Mouse (Mus musculus): ENCODE results near the gene Polr2l.
A peak's percentile ranks its signal among the peaks of the same experiment; 100 is the strongest.

The Polr2l gene

DNA sequence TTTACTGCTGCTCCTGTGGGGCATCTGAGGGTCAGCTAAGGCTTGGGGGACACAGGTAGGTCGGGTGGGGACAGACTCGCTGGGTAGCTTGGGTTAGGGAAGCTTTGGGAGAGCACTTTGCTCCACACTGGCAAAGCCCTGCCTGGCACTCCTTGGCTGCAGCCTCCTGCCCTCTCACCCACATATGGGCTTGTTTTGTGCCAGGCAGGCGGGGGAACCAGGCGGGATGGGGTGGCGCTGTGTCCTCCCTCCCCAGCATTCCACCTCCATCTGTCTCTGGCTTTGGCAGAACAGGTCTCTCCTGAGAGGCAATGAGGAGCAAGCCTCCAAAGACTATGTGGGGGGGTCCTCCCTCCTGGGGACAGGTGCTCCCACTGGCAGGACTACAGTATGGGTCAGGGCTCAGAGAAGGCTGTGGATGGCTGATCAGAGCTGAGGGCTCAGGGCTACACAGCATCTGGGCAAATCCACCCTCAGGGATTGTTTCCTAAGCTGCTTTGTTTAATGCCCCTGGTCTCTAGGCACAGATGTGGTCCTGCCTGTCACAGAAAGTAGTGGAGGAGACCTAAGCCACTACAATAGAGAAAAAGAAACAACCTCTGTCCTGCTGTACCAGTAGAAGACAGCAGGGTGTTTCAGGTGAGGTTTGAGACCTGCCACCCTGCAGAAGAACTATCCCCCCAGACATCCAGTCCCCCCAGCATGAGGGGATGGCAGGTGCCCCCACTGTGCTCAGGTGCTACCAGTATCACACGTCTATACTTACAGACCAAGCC is 42.0 kb downstream of the Polr2l start:
- no peak for DNase-seq (ENCODE audit: low read depth, low spot score)

DNA sequence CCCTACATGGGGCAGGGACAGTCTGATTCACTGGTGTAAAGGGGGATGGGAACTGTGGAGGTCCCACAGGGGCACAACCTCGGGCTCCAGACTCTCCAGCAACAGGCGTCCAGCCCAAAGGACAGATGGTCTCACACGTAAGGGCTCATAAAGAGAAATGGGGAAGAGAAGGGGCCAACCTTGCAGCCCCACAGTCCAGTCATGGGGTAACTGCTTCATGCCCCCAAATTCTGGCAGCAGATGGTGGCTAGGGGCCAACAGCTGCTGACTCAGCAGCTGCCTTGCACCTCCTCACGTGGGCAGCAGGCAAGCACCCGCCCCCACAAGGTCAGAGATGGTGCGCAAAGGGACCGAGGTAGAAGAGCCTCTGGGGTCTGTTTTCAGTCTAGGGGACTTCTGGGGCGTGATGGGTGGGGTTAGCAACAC is 42.7 kb downstream of the Polr2l start:
- no peak for DNase-seq (ENCODE audit: low read depth, low spot score)

GRCm38 (mm10) chr7:141431434-141432185 is 43.3 kb downstream of the Polr2l start:
- DNase-seq (ENCODE audit: low read depth, low spot score): no peak

DNA sequence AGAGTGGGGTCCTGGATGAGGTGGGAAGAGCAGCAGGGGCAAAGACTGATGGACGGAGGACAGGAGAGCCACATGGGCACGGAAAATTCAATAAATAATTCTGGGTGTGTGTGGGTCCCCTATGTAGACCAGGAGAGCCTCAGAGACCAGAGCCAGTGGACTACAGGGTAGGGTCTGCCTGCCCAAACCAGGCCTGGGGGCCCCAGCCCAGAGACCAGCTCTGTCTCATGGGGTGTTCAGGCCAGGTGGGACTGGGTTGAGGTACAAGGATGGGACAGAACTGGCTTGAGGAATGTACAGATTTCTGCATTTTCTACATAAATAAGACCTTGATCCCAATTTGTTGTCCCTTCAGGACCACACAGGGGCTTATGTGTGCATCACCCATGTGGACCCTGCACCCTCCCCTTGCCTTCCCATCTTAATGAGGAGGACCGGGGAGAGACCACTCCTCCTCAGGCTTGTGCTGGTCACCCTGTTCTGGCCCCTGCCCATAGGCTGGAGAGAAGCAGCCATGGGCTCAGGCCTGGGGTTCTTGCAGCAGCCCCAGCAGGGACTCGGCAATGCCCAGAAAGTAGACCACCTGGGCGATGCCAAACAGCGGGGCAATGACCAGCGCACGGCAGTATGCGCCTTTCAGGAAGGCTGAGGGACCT is 44.2 kb downstream of the Polr2l start:
- DNase-seq (ENCODE audit: low read depth, low spot score): no peak

- no peak for DNase-seq (ENCODE audit: low read depth, low spot score)
These were observed 44.9 kb downstream of the Polr2l start for GRCm38 (mm10) chr7:141429840-141430584.

DNA sequence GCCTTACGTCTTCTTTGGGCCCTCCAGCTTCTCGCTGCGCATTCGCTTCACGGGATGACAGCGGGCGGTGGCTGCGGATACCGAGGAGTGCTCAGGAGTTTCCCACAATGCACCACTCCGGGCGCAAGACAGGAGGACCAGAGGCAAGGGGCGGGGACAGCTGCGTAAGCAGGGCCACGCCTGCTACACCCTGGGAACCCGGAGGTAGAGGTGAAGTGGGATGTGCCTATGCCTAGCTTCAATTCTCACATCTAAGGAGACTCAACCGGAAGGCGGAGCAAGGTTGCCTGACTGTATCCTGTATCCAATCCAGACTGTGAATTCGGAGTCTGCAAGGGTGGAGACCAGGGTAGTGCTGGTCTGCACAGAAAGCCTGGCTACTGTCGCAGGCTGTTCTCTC is 45.6 kb downstream of the Polr2l start, which contains the start of gene Cend1:
Cend1 (minus strand) TSS at position 182 of the 400 bp plus-strand sequence.
- peak; percentile 59 for DNase-seq (ENCODE audit: low read depth, low spot score)

GRCm38 (mm10) chr7:141428701-141429100 is 46.2 kb downstream of the Polr2l start:
- DNase-seq (ENCODE audit: low read depth, low spot score): no peak

- no peak for DNase-seq (ENCODE audit: low read depth, low spot score)
These were observed 47.8 kb downstream of the Polr2l start for GRCm38 (mm10) chr7:141426948-141427730.

- no peak for DNase-seq (ENCODE audit: low read depth, low spot score)
These were observed 51.1 kb downstream of the Polr2l start for GRCm38 (mm10) chr7:141423811-141424210.

Measured in embryo, embryonic 11.5 days (tissue).